Mouse (Mus musculus) frontal cortex, postnatal 10 days (tissue): ENCODE data around the gene Dcakd.

Experiments
- DNase-seq, 2 experiments: peaks; one replicate each; pipeline ENCODE4 v3.0.0; 2022; ENCODE audit warnings: low spot score in 2 of 2, mixed read lengths in 1 of 2

The Dcakd gene

GRCm38 (mm10) chr11:103028176-103028891, at the start of gene Dcakd, which contains the start of gene Nmt1:
Gene Dcakd (minus strand): TSS chr11:103028333.
Gene Nmt1 (plus strand): TSS chr11:103028190.
- DNase-seq: peak; percentile 92 to 94

- no peak for DNase-seq
Observed at GRCm38 (mm10) chr11:103076581-103076980, 48.4 kb upstream of the Dcakd start.

- DNase-seq: no peak
Observed at GRCm38 (mm10) chr11:103076010-103076409, 47.9 kb upstream of the Dcakd start.

- no peak for DNase-seq
Observed at GRCm38 (mm10) chr11:103074796-103075323, 46.7 kb upstream of the Dcakd start.

GRCm38 (mm10) chr11:103074121-103074650, 46.1 kb upstream of the Dcakd start:
- no peak for DNase-seq

- DNase-seq: no peak
Observed at GRCm38 (mm10) chr11:103073671-103074070, 45.5 kb upstream of the Dcakd start.

GRCm38 (mm10) chr11:103070322-103070880, 42.3 kb upstream of the Dcakd start:
- DNase-seq: no peak

GRCm38 (mm10) chr11:103069731-103070130, 41.6 kb upstream of the Dcakd start:
- no peak for DNase-seq

GRCm38 (mm10) chr11:103068884-103069283, 40.8 kb upstream of the Dcakd start:
- no peak for DNase-seq

GRCm38 (mm10) chr11:103068272-103068671, 40.1 kb upstream of the Dcakd start:
- no peak for DNase-seq

GRCm38 (mm10) chr11:103067457-103068001, 39.4 kb upstream of the Dcakd start:
- no peak for DNase-seq

- no peak for DNase-seq
Observed at GRCm38 (mm10) chr11:103067051-103067361, 38.9 kb upstream of the Dcakd start.

- no peak for DNase-seq
Observed at GRCm38 (mm10) chr11:103066191-103067050, 38.3 kb upstream of the Dcakd start.

- DNase-seq: no peak
Observed at GRCm38 (mm10) chr11:103058499-103059085, 30.5 kb upstream of the Dcakd start.

GRCm38 (mm10) chr11:103056636-103057035, 28.5 kb upstream of the Dcakd start:
- DNase-seq: no peak

GRCm38 (mm10) chr11:103054798-103055197, 26.7 kb upstream of the Dcakd start:
- DNase-seq: peak; percentile 53 to 71

GRCm38 (mm10) chr11:103053191-103054076, 25.3 kb upstream of the Dcakd start:
- DNase-seq: no peak

GRCm38 (mm10) chr11:103052078-103052477, 23.9 kb upstream of the Dcakd start:
- DNase-seq: no peak

- peak in 1 of 2 experiments; percentile 52 for DNase-seq
Observed at GRCm38 (mm10) chr11:103051249-103051691, 23.1 kb upstream of the Dcakd start.

- no peak for DNase-seq
Observed at GRCm38 (mm10) chr11:103050153-103050552, 22.0 kb upstream of the Dcakd start.
